Mouse (Mus musculus): ENCODE measurements around the gene Akap13.

Akap13 gene

DNA sequence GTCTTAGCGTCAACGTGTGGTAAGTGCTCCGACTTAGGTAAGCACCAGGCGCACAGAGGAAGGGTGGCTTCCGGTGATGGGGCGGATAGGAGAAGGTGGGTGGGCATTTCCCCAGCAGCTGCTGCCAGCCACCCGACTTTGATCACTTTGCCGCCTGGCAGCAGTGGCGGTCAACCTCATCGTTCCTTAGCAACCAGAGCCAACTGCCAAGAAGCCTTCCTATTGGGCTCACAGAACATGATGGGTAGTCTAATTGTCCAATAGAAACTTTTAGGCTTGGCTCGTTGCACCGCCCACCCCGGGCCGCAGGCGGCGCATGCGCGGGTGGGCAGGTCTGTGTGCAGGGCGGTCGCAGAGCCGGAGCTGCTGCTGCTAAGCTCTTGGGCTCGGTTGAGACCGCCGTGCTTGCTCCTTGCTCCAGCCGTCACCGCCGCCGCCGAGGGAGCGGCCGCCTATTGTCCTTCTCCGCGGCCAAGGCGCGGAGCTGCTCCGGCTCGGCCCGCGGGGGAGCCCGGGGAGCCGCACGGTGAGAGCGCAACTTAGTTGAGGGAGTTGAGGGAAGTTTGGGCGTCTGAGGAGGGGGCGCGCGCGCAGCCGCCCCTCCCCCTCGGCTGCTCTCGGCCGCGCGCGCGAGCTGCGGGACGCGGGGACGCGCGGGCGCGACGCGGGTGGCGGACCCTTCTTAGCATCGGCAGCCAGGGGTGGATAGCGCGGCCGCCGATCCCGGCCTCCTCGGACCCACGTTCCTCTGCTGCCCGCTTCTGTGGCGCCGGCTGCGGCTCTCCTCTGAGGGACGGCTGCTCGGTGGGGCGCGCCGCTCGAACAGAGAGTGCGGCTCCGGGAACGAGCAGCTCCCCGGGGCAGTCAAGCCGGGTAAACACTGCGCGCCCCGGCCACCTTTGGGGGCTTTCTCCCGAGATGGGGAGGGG, at the start of gene Akap13:
Gene Akap13 (plus strand): TSS at position 312 of the 929 bp plus-strand sequence.
- DNase-seq: peak; percentile 96

DNA sequence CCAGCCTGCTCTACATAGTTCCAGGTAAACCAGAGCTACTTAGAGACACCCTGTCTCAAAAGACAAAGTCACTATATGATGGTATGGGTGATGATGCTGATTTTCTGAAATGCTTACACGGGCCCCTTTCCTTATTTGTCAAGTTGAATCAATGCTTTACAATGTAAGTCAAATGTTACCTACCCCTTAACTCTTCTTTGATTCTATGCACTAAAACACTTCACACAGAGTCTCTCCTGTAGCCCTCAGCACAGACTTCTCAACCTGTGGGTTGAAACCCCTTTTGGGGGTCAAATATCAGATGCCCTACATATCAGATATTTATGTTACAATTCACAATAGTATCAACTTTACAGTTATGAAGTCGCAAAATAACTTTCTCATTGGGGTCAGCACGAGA, 44.7 kb upstream of the Akap13 start:
- no peak for DNase-seq

DNA sequence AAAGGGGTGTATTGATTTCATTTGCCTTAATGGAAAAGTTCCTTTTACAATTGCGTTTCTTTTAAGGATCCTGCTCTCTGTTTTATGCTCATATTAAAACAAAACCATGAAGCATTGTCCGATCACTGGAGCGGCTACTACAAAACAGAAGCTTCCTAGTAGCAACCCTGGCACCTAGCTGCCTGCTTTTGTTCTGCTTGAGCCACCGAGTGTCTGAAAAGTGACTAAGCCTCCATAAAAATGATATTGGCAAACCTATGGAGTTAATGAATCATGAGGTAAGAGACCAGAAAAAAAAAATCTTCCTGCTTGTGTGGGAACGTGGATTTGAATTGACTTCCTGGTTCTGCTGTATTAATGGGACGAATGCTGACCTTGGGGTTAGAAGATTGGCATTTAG, 44.1 kb upstream of the Akap13 start:
- no peak for DNase-seq

GRCm38 (mm10) chr7:75412011-75412510, 43.3 kb upstream of the Akap13 start:
- DNase-seq: no peak

GRCm38 (mm10) chr7:75412568-75412967, 42.8 kb upstream of the Akap13 start:
- no peak for DNase-seq

DNA sequence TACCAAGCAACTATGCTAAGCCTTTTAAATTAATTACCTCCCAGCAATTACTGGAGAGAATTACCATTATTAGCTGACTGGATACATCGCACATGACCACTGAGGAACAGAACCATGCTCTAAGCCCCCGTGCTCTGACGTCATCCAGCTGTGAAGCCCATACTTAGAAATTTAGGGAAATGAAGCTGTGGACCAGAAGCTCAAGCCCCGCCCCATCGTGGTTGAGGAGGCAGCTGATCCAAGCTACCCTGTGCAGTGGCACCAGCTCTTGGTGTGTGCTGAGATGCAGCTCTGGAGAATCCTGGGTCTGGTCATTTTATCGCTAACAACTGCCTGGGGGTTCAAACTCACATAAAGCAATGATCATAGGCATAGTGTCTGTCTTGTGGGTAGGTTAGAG, 41.4 kb upstream of the Akap13 start:
- no peak for DNase-seq

DNA sequence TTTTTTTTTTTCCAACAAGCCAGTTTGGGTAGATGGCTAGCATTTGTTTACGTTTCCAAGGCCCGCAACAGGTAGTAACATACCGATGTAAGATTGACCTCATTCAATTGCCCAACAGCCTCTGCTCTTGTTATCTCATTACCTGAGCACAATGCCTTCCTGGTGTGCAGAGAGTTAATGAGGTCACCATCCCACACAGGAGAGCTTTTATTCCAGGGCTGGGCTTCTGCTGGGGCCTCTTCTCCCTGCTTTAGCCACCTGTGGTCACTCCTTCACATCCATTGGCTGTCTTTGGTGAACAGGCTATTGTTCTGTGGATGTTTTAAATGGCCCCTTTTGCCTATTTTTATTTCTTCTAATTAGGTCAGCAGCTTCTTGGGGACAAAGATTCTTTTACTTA, 41.0 kb upstream of the Akap13 start:
- no peak for DNase-seq

DNA sequence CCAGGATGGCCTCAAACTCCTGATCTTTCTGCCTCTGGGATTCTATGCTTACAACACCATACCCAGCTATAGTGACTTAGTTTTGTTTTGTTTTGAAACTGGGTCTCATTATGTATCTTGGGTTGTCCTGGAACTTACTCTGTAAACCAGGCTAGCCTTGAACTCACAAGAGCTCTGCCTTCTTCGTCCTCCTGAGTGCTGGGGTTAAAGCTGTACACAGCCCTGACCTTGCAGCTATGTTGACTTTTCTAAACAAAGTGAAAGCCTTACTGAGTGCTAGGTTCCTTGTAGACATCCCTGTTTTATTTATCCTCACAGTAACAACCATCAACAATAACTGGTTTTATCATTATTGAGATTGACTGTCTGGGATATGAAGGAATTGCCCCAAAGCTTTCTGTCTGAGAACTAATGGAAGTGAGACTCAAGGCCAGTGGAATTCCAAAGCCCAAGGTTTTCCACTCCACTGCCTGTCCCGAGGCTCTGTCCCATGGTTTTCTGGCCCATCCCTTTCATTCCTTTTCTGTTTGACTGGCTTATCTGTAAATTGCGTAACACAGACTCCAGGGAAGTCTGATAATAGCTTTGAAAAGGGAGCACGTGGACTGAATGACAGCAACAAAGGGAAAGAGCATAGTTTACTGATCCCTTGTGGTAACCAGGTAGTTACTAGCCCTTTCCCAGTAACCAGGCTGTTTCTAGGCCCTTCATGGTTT, 40.0 kb upstream of the Akap13 start:
- no peak for DNase-seq

- DNase-seq: no peak
These were observed 39.3 kb upstream of the Akap13 start for GRCm38 (mm10) chr7:75415882-75416585.

- DNase-seq: no peak
These were observed 34.4 kb upstream of the Akap13 start for GRCm38 (mm10) chr7:75420927-75421326.

DNA sequence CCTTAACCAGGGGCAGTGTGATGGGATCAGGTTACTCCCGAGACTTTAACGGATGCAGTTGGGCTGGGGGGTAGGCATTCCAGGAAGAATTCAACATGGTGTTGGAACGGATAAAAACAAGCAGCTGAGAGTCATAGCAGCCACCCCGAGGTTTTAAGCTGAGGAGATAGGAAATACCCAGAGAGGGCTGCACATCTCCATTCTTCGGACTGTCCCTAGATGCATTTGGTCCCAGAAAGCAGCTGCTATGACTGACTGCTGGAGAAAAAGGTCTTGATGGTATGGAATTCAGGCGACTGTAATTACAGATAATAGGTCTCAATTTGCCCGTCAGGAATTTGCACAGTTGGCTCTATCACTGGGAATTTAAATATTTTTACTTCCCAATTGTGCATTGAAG, 31.2 kb upstream of the Akap13 start:
- no peak for DNase-seq

DNA sequence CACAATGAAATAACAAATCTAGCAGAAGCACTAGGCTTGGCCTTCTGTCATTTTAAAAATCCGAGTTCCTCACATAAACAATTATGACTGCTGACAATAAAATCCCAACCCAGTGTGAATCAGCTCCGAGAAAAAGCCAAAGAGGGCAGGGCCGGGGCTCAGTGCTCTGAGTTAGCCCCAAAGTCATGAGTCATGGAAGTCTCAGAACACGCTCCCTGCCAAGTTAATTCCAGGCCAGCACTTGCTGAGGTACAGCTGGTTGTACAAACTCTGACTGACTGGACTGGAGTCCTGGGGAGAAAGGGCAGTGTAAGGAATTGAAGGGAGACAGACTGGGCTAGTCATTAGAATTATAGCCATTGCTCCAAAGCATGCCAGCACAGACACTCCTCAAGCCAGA, 28.0 kb upstream of the Akap13 start:
- DNase-seq: peak; percentile 70

GRCm38 (mm10) chr7:75428913-75429312, 26.4 kb upstream of the Akap13 start:
- DNase-seq: no peak

GRCm38 (mm10) chr7:75430550-75430949, 24.8 kb upstream of the Akap13 start:
- no peak for DNase-seq

DNA sequence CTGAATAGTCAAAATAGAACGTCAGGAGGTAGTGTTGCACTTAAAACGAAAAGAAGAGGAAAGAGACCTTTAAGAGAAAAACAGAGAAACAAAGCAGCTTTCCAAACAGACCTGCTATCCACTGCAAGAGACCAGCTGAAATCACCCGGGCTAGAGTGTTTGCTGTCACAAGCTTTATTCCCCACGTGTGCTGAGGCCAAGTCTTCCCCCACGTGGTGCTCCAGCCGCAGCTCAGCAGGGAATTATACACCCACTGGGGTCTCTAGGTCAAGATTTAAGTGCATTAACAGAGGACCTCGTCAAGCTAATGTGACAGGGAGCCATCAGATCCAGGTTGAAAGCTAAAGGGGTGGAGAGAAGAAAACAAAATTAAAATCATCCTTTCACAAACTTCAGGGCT, 24.3 kb upstream of the Akap13 start:
- DNase-seq: no peak

GRCm38 (mm10) chr7:75432046-75432445, 23.3 kb upstream of the Akap13 start:
- DNase-seq: no peak

GRCm38 (mm10) chr7:75436413-75437174, 18.7 kb upstream of the Akap13 start:
- no peak for DNase-seq

- no peak for DNase-seq
These were observed 15.8 kb upstream of the Akap13 start for GRCm38 (mm10) chr7:75439570-75439969.

- no peak for DNase-seq
These were observed 15.1 kb upstream of the Akap13 start for GRCm38 (mm10) chr7:75440241-75440640.

GRCm38 (mm10) chr7:75441947-75442346, 13.4 kb upstream of the Akap13 start:
- DNase-seq: no peak

- DNase-seq: no peak
These were observed 986 bp downstream of the Akap13 start for GRCm38 (mm10) chr7:75456152-75456888.

- DNase-seq: no peak
These were observed 5.0 kb downstream of the Akap13 start for GRCm38 (mm10) chr7:75460290-75460689.
